Mouse (Mus musculus): ENCODE data around the gene Slc43a1.

DNA sequence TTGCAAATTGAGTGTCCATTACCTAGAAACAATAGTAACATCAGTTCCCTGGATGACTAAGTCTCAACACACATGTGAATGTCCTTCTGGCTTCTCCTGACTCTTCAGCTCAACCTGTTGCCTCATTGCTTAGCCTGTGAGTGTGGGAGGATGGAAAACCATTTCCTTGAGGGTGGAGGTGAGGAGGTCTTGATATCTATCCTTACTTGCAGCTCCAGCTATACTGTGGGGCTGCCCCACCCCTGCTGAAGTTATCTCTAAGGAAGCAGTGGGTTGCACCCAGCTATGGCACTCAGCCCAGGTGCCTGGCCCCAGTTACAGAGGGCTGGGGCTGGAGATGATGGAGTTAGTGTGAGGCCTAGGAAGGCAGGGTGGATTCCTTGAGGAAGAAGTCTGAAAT is 3.3 kb downstream of the Slc43a1 start:
- no peak for TF ChIP-seq CTCF (IDR thresholded peaks at IDR 0.05; ENCODE audit: low read depth, low read length)
- no peak for TF ChIP-seq POLR2A (IDR thresholded peaks at IDR 0.05; ENCODE audit: extremely low read depth, insufficient read depth, low read length)
